Mouse (Mus musculus): ENCODE results near the gene Cdk2ap1.

- TF ChIP-seq CTCF (IDR thresholded peaks at IDR 0.05; ENCODE audit: low read depth): no peak
- TF ChIP-seq EP300 (IDR thresholded peaks at IDR 0.05; ENCODE audit: low read depth): no peak
These were observed 11.3 kb downstream of the Cdk2ap1 start for GRCm38 (mm10) chr5:124351604-124352003.

All from liver, embryonic 14.5 days (tissue).